Mouse (Mus musculus) NIH3T3 (cell line): Measurements from ENCODE around the gene Tmem163.
A peak's percentile ranks its signal among the peaks of the same experiment; 100 is the strongest.

Source experiments
- DNase-seq: peaks from one replicate; pipeline ENCODE4 v3.0.0-alpha.2; 2012; ENCODE audit warnings: low read depth

Gene Tmem163

GRCm38 (mm10) chr1:127651564-127651963 is 27.8 kb downstream of the Tmem163 start:
- DNase-seq, result peak; percentile 38

GRCm38 (mm10) chr1:127642976-127643769 is 36.2 kb downstream of the Tmem163 start:
- no peak for DNase-seq

GRCm38 (mm10) chr1:127637917-127638316 is 41.4 kb downstream of the Tmem163 start:
- DNase-seq, result no peak

- DNase-seq, result no peak
Measured at GRCm38 (mm10) chr1:127627151-127627550, 52.2 kb downstream of the Tmem163 start.

GRCm38 (mm10) chr1:127625577-127626362 is 53.6 kb downstream of the Tmem163 start:
- peak; percentile 63 for DNase-seq

- peak; percentile 59 for DNase-seq
Measured at GRCm38 (mm10) chr1:127622349-127622748, 57.0 kb downstream of the Tmem163 start.

GRCm38 (mm10) chr1:127619036-127619435 is 60.3 kb downstream of the Tmem163 start:
- no peak for DNase-seq

- no peak for DNase-seq
Measured at GRCm38 (mm10) chr1:127610378-127610777, 69.0 kb downstream of the Tmem163 start.

GRCm38 (mm10) chr1:127609814-127610213 is 69.5 kb downstream of the Tmem163 start:
- DNase-seq, result no peak

GRCm38 (mm10) chr1:127608326-127608725 is 71.0 kb downstream of the Tmem163 start:
- DNase-seq, result peak; percentile 59

GRCm38 (mm10) chr1:127603697-127604631 is 75.4 kb downstream of the Tmem163 start:
- no peak for DNase-seq

GRCm38 (mm10) chr1:127596143-127596542 is 83.2 kb downstream of the Tmem163 start:
- DNase-seq, result no peak

- no peak for DNase-seq
Measured at GRCm38 (mm10) chr1:127595735-127596134, 83.6 kb downstream of the Tmem163 start.

- DNase-seq, result no peak
Measured at GRCm38 (mm10) chr1:127589542-127589941, 89.8 kb downstream of the Tmem163 start.

- no peak for DNase-seq
Measured at GRCm38 (mm10) chr1:127587071-127587470, 92.3 kb downstream of the Tmem163 start.

- no peak for DNase-seq
Measured at GRCm38 (mm10) chr1:127586156-127586555, 93.2 kb downstream of the Tmem163 start.

GRCm38 (mm10) chr1:127577981-127578380 is 101.4 kb downstream of the Tmem163 start:
- DNase-seq, result no peak

GRCm38 (mm10) chr1:127577083-127577482 is 102.3 kb downstream of the Tmem163 start:
- no peak for DNase-seq

- DNase-seq, result no peak
Measured at GRCm38 (mm10) chr1:127576563-127576962, 102.8 kb downstream of the Tmem163 start.

GRCm38 (mm10) chr1:127576143-127576542 is 103.2 kb downstream of the Tmem163 start:
- no peak for DNase-seq

- DNase-seq, result no peak
Measured at GRCm38 (mm10) chr1:127575692-127576091, 103.7 kb downstream of the Tmem163 start.

- DNase-seq, result no peak
Measured at GRCm38 (mm10) chr1:127573186-127573585, 106.2 kb downstream of the Tmem163 start.
